Mouse (Mus musculus): Measurements from ENCODE around the gene Krtap5-1.
A peak's percentile ranks its signal among the peaks of the same experiment; 100 is the strongest.
"Not testable (repeated sequence)": the region's sequence is repeated elsewhere in the genome, so short reads cannot be mapped to it uniquely, and the experiment has no call there.

Krtap5-1 gene

DNA sequence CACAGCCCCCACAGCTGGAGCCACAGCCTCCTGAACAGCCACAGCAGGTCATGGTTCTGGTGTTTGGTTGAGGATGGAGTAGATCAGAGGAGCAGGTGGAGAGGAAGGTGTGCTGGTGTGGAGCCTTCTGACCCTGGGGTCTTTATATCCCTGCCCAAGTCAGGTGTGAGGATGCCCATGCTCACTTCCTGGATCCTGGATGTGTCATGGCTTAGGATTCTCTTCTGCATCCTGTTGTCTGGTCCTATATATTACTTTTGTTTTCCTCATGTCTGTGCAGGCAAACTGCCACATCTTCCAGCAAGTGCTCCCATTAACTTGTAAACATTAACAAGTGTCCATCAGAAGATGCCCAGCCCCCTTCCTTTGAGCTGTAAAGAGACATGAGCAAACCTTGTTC lies at the start of gene Krtap5-1:
Krtap5-1 (minus strand) TSS at position 101 of the 400 bp plus-strand sequence.
- not testable (repeated sequence) for DNase-seq (ENCODE audit: low read depth, low spot score)

DNA sequence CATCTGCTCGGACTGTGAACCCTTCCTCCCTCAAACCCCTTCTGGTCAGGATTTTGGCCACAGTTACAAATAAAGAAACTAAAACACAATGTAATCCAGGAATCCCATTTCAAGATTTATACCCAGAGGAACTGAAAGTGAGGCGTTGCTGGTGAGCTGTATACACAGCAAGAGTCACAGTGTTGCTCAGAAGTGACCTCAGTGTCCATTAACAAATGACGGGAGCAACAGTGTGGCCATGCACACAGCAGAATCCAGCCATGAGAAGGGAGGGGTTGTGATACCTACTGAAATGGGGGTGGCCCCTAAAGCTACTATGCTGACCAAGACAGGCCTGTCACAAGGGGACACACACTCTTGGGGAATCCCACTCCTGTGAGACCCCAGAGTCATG lies 45.3 kb upstream of the Krtap5-1 start:
- DNase-seq (ENCODE audit: low read depth, low spot score) = no peak

DNA sequence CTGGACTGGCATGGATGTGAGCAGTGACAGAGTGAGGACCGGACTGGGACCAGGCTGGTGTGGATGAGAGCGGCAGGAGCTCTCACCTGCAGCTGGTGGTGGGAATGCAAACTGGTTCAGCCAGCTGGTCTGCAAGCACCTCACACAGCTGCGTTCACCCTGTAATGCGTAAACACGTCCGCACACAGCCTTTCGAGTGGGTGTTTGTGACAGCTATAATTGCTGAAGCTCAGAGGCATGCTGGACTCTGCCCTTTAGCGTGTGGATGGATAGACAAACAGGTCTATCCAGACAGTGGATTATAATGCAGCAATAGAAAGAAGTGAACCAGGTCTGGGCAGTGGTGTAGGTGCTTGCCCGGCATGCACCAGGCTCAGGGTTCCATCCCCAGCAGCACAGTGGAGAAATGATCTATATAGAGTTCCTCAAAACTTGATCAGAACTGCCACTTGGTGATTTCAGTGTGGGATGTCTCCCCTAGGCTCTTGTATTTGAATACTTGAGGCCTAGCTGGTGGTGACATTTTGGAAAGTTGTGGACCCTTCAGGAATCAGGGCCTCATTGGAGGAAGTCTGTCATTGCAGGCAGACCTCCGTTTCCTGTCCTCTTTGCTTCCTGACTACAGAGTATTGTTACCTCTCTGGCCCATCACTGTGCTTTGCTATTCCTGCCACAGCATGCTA lies 44.8 kb upstream of the Krtap5-1 start:
- no peak for DNase-seq (ENCODE audit: low read depth, low spot score)

DNA sequence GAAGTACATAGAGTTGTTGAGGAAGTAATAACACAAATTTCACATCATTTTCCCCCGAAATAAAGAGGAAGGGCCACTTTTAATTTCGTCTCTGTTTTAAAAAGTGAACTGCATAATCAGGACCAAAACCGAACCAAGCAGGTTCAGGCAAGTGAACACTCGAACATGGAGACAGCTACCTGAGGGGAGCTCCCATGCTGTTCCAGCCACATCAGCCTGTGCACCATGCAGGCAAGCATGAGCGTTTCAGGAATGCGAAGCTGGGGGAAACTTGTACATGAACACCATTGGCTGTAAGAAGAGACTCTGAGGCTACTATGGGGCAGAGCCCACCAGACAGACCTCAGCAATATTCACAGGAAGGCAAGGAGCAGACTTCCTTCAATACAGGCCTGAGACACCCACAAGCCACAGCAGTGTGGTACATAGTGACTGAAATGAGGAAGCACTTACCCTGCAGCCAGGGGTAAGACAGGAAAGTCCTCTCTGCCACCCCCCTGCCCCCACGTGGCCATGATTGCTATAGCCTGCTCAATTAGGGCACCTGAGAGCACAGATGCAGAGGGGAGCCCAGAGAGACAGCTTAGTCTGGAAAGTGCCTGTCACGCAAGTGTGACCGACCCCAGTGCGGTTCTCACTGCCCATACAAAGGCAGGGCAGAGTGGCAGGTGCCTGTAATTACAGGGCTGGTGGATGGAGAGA lies 43.5 kb upstream of the Krtap5-1 start:
- DNase-seq (ENCODE audit: low read depth, low spot score) = no peak

DNA sequence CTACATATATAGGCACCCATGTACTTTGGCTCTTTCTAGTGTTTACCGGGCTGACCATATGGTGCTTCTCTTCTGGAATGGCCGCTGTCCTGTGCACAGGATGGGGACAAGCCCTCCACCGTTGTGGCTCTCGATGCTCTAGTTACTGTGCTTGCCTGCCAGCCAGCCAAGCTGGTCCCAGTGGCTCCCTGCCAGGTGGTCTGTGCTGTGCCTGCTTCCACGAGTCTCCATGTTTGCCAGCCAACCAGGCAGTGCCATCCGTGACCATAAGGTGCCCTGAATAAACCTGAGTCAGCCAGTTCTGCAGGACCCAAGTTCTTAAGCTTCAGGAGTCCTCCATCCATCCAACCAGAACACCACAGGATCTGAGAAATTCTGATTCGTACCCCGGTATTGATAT lies 38.2 kb upstream of the Krtap5-1 start:
- DNase-seq (ENCODE audit: low read depth, low spot score) = no peak

DNA sequence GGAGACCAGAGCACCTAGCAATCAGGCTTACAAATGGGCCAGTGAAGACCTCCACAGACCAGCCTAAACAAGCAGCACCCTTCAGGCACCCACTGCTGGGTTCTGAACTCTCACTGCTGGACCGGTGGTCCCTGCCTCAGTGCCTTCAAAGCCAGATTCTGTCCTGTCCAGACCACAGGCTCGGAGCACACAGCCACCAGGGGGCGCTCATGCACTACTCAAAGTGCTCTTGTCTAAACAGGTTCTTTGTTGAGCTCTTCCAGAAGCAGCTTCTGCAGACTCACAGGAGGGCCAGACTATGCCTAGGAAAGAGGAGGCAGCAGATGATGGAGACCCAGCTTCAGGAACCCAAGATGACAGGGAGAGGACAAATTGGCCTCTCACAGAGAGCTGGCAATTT lies 37.3 kb upstream of the Krtap5-1 start:
- DNase-seq (ENCODE audit: low read depth, low spot score) = peak; percentile 33

DNA sequence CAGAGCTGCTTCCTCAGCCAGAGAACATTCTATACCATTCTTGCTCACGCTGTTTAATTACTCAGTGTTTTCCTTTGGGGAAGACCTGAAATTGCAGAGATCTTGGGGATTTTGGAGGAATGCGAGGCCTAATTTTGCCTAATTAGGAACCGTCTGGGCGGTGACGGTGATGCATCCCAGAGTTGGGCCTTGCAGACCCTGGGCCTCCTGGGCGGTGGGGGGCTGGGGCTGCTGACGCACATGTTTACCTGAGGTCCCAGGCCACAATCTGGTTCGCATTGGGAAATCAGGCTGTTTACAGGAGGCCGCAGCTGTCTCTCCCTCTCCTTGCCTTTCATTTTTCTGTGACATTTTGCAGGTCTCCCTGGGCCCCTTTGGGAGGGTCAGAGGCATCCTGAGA lies 35.8 kb upstream of the Krtap5-1 start:
- not testable (repeated sequence) for DNase-seq (ENCODE audit: low read depth, low spot score)

DNA sequence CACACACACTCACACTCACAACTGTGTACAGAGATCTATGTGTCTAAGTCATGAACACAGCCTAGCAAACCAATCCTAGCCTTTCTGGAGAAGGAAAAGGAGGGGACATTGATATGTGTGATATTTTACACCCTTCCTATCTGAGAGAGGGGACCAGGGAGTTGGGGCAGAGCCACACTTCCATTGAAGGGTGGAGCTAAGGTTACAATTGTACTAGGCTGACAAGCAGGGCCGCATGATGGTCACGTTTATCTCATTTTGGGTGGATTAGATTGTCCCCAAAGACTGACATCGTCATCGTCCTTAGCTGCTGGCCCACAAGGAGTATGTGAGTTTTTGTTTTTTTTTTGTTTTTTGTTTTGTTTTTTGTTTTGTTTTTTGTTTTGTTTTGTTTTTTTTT lies 34.4 kb upstream of the Krtap5-1 start:
- no peak for DNase-seq (ENCODE audit: low read depth, low spot score)

DNA sequence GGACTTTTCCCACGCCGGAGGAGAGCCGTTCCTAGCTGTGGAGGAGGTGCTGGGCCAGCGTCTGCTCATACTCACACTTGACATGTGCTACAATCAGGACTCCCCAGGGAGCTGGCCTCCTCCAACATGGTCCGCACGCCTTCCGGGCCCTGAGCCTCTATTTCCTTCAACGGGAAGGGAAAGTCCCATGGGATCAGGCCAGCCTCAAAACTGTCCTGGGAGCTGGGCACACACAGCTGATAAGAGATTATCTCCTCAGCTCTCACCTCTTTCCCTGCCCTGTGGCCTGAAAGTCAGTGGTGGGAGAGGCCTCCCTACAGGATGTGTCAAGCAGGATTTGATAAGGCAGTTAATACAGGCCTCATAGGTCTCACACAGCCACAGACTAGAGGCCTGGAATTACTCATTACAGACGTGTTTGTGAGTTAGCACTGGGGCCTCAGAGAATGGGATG lies 33.4 kb upstream of the Krtap5-1 start:
- DNase-seq (ENCODE audit: low read depth, low spot score) = no peak

DNA sequence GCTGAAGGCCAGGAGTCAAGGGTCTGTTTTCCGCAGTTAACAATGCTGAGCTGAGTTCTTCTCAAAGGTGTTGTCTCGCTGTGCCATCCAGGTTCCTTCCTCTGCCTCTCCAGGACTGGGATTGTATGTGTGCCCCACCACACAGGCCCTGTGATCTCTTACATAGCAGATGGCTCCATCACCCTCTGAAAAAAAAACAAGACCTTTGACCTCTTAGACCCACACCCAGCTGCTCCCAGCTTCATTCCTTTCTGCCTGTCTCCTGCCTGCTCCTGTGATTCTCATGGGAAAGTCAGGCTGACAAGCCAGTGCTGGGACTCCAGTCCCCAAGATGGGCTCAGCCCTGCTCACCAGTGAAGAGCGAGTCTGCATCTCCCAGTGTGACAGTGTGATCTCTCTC lies 31.6 kb upstream of the Krtap5-1 start:
- DNase-seq (ENCODE audit: low read depth, low spot score) = no peak

DNA sequence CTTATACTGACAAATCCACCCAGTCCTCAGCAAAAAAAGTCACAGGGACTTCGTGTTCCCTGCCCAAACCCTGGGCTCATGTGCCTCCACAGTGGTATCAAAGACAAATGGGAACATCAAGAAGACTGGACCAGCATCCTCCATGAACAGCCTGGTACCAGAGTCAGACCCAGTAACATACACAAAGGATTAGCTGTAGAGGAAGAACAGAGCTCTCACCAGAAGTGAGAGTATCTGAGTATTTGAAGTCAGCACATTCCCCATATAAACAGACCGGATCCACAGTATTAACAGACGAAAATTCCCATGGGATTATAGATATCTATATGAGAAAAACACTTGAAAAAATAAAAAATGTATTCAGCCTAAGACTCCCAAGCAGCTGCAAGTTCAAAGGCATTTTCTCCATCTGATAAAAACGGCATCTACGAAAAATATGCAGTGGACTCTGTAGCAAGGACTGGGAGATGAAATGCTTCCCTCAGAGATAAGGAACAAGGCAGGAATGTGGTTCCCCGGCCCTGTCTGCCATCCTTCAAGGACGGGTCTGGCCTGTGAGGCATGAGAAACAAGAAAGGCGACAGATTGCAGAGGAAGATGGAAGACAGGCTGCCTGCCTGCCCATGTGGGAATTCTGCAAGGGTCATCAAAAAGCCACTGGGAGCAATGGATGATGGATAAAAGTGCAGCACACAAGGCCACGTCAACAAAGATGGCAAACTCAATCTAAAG lies 30.0 kb upstream of the Krtap5-1 start:
- DNase-seq (ENCODE audit: low read depth, low spot score) = no peak

DNA sequence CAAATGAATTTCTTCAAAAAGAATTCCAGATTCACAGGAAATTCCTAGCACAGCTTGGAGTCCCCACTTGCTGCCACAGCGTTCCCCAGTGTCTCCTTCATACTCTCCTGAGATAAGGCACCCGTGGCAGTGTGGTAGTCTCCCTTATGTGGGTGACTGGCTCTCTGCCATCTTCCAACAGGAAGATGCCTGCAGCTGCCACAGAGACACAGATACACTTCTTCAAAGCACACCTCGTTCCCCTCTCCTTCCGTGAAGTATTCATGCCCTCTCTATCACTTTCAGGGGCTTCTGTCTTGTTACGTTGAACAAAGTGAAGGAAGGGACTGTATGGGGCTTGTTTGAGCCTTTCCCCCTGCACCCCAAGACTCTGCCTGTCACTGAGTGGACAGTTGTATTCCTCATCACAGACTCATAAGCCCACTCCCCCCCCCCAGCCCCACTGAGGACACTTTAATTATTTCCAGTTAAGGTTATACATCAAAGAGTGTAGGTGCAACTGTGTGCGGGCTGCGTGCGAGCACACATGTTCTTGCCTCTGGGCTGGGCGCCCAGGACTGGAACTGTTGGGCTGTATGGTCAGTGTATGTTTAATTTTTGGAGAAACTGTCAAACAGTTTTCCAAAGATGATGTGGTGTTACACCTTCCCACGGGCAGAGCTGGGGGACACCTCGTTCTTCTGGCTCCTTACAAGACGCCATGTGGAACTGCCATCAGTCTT lies 26.6 kb upstream of the Krtap5-1 start:
- no peak for DNase-seq (ENCODE audit: low read depth, low spot score)

DNA sequence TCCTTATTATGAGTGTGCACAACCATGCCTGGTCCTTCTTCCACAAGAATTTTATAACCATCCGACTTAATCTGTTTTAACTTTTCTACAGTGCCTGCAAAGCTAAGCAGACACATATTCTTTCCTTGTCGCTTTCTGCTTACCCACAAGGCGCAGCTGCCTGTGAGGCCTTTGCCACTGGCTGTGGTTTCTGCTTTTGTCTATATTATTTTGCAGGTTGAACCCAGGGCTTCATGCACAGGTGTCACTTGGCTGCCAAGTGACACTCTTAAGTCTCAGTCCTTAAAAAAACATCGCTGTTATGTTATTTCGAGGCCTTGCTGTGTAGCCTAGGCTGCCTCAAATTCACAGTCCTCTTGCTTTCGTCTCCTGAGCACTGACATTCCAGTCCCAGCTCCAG lies 25.7 kb upstream of the Krtap5-1 start:
- DNase-seq (ENCODE audit: low read depth, low spot score) = no peak

DNA sequence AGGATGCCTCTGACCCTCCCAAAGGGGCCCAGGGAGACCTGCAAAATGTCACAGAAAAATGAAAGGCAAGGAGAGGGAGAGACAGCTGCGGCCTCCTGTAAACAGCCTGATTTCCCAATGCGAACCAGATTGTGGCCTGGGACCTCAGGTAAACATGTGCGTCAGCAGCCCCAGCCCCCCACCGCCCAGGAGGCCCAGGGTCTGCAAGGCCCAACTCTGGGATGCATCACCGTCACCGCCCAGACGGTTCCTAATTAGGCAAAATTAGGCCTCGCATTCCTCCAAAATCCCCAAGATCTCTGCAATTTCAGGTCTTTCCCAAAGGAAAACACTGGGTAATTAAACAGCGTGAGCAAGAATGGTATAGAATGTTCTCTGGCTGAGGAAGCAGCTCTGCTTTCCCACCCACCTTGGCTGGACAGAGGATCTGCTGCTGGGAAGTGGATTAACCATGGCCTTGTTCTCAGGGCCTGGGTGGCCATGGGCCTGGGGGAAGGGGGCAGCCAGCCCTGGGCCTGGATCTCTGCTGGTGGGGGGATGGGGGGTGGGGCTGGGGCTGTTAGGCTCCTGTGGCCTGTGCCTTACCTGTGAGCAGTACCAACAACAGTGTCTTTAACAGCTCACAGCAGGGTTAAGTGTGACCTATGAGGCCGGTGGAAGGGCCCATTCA lies 24.9 kb upstream of the Krtap5-1 start:
- DNase-seq (ENCODE audit: low read depth, low spot score) = not testable (repeated sequence)

DNA sequence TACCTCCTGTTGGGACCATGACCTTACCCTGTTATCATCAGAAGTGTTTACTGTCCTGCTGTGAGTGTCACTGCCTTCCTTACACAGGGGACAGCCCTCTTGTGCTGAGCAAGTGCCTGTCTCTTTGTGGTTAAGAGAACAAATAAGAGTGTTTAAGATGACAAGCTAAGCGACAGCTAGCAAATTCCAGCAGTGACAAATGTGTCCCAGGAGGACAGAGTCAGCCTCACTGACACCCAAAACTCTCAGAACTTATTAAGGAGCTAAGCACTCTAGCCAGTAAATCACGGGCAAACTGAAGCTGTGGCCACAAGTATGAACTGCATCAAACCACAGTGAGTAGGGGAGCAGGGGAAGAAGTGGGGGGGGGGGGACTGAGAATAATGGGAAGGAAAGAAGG lies 24.0 kb upstream of the Krtap5-1 start:
- DNase-seq (ENCODE audit: low read depth, low spot score) = no peak

DNA sequence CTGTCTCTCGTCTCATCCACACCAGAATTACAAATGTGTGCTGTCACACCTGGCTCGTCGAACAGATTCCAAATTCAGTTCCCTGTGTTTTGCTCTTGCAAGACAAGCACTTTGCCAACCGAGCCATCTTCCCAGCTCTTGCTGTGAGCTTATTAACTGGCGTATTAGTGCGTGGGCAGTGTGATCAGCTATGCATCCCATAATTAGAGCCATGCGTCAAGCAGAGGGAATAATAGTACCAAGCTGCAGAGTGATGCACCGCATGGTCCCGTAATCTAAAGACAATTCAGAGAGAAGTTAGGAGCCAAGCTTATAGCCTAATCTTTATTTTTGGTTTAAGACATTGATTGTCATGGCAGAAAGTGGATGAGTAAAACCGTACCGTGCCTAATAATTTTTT lies 22.2 kb upstream of the Krtap5-1 start:
- DNase-seq (ENCODE audit: low read depth, low spot score) = no peak

DNA sequence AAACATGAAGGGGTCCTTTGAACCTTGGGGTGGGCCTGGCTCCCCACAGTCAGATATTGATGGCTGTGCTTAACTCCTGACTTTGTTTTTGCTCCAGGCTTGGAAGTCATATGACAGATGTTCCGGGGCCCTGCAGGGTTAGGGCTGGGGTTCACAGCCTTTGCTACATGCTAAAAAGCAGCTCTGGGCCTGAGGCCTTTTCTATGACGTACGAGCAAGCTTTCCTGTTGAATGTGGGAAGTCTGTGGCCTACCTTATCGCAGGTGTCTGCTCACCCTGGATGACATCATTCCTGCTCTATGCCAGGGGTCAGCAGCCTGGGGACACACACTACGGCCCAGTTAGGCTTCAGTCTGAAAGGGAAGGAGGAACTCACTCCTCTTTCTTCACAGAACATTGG lies 20.3 kb upstream of the Krtap5-1 start:
- DNase-seq (ENCODE audit: low read depth, low spot score) = no peak

DNA sequence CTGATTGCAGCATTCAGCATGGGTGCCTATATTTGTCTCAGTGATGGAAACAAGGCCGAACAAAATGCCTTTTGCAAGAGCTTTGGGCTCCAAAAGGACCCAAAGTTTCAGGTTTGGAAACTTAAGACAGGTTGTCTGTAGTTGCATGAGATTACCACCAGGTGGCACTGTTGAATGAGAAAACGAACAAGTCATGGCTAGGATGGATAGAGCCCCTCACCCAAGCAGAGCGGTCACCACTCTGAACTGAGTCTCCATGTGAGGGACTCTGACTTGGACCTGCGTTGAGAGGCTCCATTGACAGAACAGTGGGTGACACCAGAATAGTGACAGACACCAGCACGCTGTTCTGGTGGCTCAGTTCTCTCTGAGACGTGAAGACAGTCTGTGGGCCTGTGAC lies 19.6 kb upstream of the Krtap5-1 start:
- DNase-seq (ENCODE audit: low read depth, low spot score) = no peak

DNA sequence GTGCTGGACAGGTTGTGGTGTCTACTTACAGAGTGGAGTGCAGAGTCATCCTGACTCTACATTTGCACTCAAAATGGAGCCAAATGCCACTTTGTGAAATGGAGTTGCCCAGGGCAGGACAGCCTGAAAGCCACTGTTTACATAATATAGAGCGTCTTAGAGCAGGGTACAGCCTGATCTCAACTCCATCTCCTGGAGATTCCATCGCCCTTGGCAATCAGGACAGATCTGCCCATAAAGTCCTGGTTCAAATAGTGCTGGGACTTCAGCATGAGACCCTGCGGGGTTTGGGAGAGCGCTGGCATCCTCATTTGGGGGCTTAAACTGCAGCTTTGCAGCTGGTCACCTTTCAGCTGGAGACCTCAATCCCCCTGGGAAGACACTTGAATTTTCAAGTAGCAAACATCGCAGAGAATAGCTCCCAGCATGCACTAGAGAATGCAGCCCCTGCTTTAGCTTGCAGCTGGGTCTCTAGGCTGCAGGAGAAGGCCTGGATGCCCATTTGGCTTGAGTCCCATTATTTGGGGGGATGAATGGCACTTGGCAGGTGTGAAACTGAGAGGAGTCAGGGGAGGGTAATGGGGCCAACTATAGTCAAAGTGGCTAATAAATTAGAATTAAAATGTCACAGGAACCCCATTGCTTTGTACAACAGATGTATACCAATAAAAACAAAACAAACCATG lies 17.8 kb upstream of the Krtap5-1 start:
- no peak for DNase-seq (ENCODE audit: low read depth, low spot score)

DNA sequence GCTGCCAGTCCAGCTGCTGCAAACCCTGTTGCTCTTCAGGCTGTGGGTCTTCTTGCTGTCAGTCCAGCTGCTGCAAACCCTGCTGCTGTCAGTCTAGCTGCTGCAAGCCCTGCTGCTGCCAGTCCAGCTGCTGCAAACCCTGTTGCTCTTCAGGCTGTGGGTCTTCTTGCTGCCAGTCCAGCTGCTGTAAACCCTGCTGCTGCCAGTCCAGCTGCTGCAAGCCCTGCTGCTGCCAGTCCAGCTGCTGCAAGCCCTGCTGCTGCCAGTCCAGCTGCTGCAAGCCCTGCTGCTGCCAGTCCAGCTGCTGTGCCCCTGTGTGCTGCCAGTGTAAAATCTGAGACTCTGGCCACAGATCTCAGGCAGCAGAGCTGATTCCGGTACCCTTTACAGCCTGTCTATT lies 7.0 kb upstream of the Krtap5-1 start:
- DNase-seq (ENCODE audit: low read depth, low spot score) = not testable (repeated sequence)

DNA sequence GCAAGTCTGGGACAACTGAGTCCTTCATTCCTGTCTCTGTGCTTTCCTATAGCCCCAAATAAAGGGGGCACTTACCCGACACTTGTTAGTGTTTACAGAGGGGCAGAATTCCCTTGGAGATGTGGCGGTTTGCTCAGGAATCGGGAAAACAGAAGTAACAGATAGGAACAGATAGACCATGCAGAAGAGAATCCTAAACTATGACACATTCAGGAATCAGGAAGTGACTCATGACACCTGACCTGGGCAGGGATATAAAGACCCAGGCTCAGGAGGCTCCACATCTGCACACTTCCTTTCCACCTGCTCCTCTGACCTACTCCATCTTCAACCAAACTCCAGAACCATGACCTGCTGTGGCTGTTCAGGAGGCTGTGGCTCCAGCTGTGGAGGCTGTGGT lies 6.3 kb upstream of the Krtap5-1 start, which contains the start of gene Krtap5-4:
Krtap5-4 (plus strand) TSS at position 301 of the 400 bp plus-strand sequence.
- no peak for DNase-seq (ENCODE audit: low read depth, low spot score)
